Mouse (Mus musculus) kidney, adult 18-20 months (tissue): Measurements from ENCODE around the gene Gpat2.

Experiments
- DNase-seq: peaks from one replicate; pipeline ENCODE4 v3.0.0; 2021

Gene Gpat2

DNA sequence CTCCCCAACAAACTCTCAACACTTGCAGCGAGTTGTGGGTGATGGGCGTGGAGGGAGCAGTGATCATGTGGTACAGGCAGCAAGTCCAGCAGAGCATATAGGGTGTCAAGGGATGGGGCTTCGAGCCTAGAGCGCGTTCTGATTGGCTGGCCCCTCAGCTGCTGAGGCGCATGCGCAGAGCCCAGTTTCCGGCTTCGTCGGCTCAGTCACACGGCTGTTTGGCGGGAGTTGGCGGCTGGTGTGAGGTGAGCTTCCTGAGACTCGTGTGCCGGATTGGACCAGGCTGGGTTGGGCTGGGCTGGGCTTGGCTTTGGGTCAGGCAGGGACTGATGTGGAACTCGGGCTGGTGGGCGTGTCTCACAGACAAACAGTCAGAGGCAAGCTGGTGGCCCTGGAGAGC, at the start of gene Gpat2:
Gene Gpat2, plus strand, starts transcription at position 223 of the 400 bp plus-strand sequence.
- DNase-seq = no peak

GRCm38 (mm10) chr2:127375759-127376341, 49.1 kb upstream of the Gpat2 start:
- DNase-seq = peak; percentile 47

DNA sequence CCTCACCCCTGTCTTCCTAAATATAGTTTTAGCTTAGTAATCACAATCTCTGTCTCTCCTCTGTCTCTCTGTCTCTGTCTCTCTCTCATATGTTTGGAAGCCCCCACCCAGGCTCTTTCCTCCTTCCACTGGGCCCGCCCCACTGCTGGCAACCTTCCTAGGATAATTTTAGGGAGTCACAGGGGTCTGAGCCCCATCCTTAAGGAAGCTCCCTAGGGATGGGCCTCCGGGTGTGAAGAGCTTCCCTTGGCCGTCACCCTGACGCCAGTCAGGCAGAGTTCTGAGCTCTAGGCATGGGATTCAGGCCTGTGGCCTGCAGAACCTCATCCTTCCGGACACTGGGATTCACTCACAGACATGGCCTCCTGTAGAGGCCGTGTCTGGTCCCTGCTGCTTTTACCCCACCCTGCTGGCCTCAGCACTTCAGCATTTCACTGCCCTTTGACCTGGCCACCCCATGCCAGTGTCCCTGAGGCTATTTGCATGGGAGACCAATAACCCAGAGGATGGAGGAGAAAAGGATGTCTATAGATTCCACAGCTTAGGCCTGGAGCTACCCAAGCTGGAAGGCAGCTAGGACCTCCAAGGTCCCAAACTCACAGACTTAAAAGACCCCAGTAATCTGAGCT, 48.5 kb upstream of the Gpat2 start:
- peak; percentile 43 for DNase-seq

DNA sequence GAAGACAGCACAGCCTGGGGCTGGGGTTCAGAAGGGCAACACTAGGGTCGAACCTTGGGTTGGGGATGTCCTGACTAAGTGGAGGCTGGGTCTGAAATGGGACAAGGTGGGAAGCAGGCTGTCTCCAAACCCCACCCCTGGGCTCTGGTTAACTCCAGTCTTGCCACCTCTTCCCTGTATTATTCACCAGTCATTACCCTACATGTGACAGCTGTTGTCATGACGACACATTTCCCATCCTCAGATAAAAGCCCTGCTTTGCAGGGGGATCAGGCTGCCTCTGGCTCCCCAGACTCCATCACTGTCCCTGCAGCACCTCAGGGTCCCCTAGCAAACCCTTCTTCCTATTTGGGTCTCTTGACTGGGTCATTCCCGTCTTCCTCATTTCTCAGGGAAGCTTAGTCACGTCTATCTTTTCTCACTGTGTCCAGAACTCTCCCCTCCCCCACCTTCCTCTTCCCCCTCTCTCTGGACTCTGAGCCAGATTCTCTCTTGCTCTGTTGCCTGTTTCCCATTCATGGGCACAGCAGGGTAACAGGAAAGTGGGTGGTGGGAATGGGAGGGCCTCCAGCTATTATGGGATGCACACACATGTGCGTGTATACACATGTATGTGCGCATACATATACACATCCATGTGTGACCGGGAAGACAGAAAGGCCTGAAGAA, 46.9 kb upstream of the Gpat2 start:
- DNase-seq = no peak

GRCm38 (mm10) chr2:127378611-127378990, 46.4 kb upstream of the Gpat2 start:
- peak; percentile 76 for DNase-seq

GRCm38 (mm10) chr2:127379250-127379649, 45.7 kb upstream of the Gpat2 start:
- DNase-seq = peak; percentile 34

- no peak for DNase-seq
Measured at GRCm38 (mm10) chr2:127383881-127384280, 41.1 kb upstream of the Gpat2 start.

DNA sequence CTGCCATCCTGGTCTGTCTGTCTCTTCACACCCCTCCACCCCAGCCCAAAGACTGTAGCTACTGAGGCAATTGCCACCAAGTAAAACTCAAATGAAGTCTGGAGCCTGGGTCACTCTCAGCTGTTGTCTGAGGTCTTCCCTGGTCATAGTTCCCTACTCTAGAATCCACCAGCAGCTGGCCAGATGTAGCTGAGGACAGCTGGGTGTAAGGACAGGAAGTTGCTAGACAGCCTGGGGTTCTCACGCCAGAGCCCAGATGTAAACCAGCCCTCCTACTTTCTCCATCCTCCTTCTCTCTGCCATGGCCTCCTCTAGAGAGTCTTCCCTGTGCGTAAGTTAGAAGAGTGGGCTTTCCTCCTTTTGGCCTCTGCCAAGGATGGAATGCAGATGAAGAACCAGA, 37.5 kb upstream of the Gpat2 start:
- no peak for DNase-seq

GRCm38 (mm10) chr2:127390352-127390751, 34.6 kb upstream of the Gpat2 start:
- no peak for DNase-seq

- DNase-seq = no peak
Measured at GRCm38 (mm10) chr2:127390846-127391245, 34.2 kb upstream of the Gpat2 start.

- DNase-seq = no peak
Measured at GRCm38 (mm10) chr2:127391323-127391722, 33.7 kb upstream of the Gpat2 start.

GRCm38 (mm10) chr2:127394606-127395161, 30.3 kb upstream of the Gpat2 start:
- DNase-seq = no peak

GRCm38 (mm10) chr2:127398738-127399137, 26.3 kb upstream of the Gpat2 start:
- peak; percentile 18 for DNase-seq

GRCm38 (mm10) chr2:127411126-127411525, 13.9 kb upstream of the Gpat2 start:
- no peak for DNase-seq

GRCm38 (mm10) chr2:127415806-127416205, 9.2 kb upstream of the Gpat2 start:
- peak; percentile 87 for DNase-seq

DNA sequence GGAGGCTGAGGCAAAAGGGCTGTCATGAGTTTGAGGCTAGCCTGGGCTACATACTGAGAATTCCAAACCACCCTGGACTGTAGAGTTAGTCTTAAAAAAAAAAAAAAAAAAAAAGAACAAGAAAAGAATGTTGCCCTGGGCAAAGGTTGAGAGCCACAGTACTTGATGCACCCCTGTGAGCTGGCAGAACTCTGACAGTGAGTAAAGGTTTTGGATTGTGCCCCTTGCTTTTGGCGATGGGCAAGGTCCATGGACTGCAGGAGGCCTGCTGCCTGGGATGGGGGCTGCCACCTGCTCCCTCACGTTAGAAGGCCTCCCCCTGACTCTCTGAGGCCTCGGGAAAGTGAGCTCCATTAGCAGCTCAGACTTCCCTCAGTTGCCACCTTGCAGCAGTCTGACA, 8.3 kb upstream of the Gpat2 start:
- DNase-seq = peak; percentile 70

- DNase-seq = peak; percentile 55
Measured at GRCm38 (mm10) chr2:127418266-127418970, 6.6 kb upstream of the Gpat2 start.

DNA sequence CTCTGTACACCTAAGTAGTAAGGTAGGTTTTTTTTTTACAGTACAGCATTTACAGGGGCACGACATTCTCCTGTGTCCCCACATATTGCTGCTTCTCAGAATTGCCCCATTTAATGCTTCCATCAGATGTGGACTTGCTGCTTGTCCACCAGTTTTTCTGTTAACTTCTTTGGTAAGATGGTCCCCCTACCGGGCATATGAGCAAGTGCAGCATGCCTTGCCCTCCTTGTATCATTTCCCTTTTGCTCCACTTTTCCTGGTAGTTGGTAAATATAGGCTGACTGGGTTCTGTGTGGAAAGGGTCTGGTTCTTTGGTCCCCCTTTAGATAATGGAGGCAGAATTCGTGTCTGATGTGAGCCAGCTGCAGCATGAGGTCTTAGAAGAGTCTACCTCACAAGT, 5.2 kb downstream of the Gpat2 start:
- DNase-seq = peak; percentile 68

- no peak for DNase-seq
Measured at GRCm38 (mm10) chr2:127433487-127434295, 8.7 kb downstream of the Gpat2 start.

DNA sequence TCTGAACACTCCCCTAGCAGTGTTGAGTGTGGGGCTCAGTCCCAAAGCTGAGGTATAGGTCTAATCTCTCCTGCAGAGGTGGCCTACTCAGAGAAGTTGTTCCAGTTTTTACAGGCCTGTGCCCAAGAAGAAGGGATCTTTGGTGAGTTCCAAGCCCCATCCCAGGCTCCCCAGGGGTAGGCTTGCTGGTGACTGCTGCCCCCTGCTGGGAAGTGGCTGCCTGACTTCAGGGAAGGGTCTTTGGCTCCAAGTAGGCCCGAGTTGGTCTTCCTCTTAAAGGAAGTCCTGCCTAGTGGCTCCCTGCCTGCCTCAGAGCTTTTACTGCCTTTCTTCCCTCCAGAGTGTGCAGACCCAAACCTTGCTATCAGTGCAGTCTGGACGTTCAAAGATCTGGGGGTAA, 10.1 kb downstream of the Gpat2 start:
- DNase-seq = peak; percentile 66

DNA sequence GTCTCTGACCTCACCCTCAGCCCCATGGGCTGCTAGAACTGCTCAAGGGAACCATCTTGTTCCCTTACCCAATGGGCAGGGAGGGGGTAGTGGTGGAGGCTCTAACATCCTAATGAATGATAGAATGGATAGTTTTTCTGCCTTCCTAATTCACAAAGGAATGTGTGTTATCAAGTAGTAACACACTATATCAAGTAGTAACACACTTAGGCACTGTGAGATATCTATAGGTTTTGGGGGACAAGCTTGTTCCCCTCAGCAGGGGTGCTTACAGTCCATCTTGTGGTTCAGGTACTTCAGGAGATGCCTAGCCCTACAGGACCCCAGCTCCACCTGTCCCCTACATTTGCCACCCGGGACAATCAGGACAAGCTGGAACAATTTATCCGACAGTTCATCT, 10.6 kb downstream of the Gpat2 start:
- DNase-seq = no peak

DNA sequence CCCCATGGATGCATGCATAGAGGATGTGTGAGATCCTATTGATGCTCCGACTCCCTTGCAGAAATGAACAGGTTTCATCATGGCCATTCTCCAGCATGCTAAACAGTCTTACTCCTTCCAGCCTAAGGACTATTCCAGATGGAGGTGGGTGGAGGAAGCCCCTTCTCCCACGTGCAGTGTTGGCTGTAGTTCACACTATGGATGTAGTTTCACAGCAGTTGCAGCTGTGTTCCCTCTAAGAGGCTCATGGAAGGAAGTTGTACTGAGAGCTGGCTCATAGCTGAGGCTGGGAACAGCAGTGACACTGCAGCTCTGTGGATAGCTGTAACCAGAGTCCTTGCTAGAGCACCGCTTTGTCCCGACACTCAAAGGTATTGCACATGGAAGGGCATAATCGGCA, 12.7 kb downstream of the Gpat2 start:
- DNase-seq = no peak
